Mouse (Mus musculus) liver, postnatal 0 days (tissue): ENCODE data around the gene Myl6b.

Source experiments
- CTCF ChIP-seq: sonication (generic); IDR thresholded peaks from 2 replicates; pipeline ENCODE4 v1.5.1; 2016; ENCODE audit warnings: antibody characterized with exemption, low read depth
- EP300 ChIP-seq: IDR thresholded peaks from 2 replicates; pipeline ENCODE4 v1.6.1; 2016; ENCODE audit warnings: antibody characterized with exemption, low read depth, mild to moderate bottlenecking

- TF ChIP-seq CTCF (peak; percentile 88), EP300 (peak; percentile 17; the same call in 1 of the 2 replicates)
Observed at GRCm38 (mm10) chr10:128546361-128546760, 47.9 kb upstream of the Myl6b start.
